Mouse (Mus musculus) thymus, adult 18-20 months (tissue): Measurements from ENCODE around the gene Mgea5.
A peak's percentile ranks its signal among the peaks of the same experiment; 100 is the strongest.
"Not testable (repeated sequence)": the region's sequence is repeated elsewhere in the genome, so short reads cannot be mapped to it uniquely, and the experiment has no call there.

Experiments used
- DNase-seq, 2 experiments: peaks; one replicate each; pipeline ENCODE4 v3.0.0; 2022; ENCODE audit warnings: mixed read lengths in 2 of 2

Gene Mgea5

DNA sequence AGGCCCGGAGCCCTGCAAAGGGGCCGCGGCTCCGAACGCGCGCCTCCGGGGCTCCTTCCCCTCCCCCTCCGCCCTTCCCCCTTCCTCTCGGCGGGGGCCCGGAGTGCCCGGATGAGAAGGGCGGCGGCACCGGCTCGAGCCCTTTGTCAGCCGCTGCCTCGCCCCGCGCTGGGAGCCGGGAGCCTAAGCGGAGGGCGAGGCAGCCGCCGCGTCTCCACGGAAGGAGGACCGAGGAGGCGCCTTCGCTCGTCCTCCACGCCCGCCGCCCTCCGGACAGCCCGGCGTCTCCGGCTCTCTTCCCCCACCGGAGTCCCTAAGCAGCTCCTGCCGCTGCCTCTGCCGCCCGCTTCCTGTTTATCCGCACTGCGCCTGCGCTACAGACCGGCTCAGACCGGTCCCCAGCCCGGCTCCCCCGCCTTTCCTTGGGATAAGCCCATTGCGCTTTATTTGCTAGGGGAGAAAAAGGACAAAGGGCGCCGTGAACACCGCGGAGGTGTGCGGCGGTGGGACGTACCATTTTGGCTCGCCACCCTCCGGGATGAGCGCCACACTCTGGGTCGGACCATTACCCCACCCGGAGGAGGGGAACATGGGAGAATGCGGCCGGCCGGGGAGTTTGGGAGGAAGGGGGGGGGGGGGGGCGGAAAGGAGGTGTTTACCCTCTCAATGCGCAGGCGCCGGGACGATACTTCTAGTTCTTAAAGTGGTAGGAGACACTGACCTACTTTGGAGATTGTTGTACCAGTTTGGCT is at the start of gene Mgea5:
Gene Mgea5, minus strand, starts transcription at position 657 of the 752 bp plus-strand sequence.
- peak; percentile 98 to 99 for DNase-seq

DNA sequence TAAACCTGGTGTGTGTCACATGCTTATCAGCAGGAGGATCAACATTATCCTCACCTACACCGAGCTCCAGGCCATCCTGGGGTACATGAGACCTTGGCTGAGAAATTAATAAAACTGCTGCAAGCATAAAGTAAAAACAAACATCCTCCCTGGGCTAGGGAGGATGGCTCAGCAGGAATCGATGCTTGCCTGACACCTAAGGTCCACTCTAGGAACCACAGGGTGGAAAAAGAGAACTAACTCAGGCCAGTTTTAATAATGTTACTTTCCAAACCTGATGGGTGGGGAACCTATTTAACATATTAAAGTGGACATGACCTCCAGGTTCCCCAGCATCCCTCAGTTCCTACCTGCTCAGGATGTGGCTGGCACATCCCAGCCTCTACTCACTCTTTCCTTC is 47.0 kb upstream of the Mgea5 start:
- DNase-seq = no peak

GRCm38 (mm10) chr19:45827736-45828135 is 44.1 kb upstream of the Mgea5 start:
- DNase-seq = no peak

- DNase-seq = no peak
Observed at GRCm38 (mm10) chr19:45827125-45827524, 43.5 kb upstream of the Mgea5 start.

- DNase-seq = no peak
Observed at GRCm38 (mm10) chr19:45826146-45826545, 42.5 kb upstream of the Mgea5 start.

- no peak for DNase-seq
Observed at GRCm38 (mm10) chr19:45821832-45822231, 38.2 kb upstream of the Mgea5 start.

DNA sequence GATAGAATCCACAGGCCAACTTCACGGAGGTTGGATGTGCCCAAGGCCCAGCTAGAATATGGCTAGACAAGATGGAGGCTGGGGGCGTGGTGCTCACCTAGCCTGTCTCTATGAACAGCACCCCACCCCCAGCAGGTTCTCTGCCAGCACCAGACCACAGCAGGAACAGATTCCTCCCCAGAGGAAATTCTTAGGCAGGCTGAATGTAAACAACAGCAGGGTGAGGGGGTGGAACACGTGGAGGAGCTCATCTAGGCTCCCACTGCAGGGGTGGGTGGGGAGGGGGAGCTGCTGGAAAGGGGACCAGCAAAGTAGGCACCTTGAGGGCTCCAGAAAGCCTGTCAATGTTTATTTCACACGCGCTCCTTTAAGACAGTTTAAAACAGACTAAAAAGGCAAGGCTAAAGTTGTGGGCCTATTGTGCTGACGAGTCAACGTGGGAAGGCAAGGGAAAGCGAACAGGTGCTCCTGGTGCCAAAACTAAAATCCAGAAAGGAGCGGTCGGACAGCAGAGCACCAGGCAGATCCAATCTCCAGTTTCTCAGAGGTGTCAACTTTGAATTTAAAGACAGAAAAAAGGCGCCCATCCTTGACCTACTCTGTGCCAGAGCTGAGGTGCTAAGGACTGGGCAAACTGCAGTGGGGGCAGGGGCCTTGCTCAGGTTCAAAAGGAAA is 34.3 kb upstream of the Mgea5 start:
- DNase-seq = no peak

GRCm38 (mm10) chr19:45816727-45817126 is 33.1 kb upstream of the Mgea5 start:
- no peak for DNase-seq

DNA sequence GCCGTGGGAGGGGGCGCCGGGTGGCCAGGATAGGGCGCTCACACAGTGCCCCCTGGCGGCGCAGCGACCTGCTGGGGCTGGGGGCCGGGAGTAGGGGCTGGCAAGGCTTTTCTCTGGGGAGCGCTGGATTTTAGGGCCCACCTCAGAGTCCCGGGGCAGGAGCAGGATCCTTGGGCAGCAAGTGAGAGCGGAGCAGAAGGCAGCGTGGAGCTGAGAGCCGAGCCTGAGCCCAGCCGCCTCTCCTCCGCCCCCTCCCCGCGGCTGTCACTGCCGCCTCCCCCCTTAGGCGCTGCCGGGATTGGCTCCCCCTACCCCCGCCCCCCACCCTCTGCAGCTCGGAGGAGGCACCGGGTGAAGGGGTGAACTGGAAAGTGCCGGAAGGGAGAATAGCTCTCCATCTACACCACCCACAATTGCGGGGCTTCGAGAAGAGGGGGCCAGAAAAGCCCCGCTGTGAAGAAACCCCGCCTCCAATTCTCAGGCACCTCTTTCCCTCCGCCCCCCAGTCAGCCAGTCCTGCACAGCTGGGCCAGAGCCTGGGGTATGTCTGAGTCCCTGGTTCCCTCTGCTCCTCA is 32.3 kb upstream of the Mgea5 start, which contains the start of gene Kcnip2:
Gene Kcnip2, minus strand, starts transcription at position 231 of the 575 bp plus-strand sequence.
- DNase-seq = peak; percentile 32 to 33

- DNase-seq = no peak
Observed at GRCm38 (mm10) chr19:45815170-45815569, 31.5 kb upstream of the Mgea5 start.

- no peak for DNase-seq
Observed at GRCm38 (mm10) chr19:45813801-45814200, 30.2 kb upstream of the Mgea5 start.

DNA sequence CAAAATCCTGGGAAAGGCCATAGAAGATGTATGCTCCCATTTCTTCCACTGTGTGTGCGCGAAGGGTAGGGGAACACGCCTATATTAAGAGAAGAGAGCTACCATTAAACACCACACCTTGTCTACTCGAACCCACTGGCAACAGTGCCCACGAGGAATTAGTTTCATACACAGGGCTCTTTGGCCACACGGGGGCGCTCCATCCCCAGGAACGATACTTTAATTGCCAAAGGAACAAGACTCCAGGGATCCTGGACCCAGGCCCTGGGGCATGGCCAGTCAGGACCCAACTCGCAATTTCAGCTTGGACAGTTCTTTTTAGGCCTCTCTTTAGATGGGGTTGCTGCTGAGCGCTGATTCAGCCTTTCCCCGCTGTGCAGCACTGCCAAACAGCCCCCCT is 29.6 kb upstream of the Mgea5 start:
- DNase-seq = peak; percentile 40 to 55

- no peak for DNase-seq
Observed at GRCm38 (mm10) chr19:45812673-45813252, 29.1 kb upstream of the Mgea5 start.

DNA sequence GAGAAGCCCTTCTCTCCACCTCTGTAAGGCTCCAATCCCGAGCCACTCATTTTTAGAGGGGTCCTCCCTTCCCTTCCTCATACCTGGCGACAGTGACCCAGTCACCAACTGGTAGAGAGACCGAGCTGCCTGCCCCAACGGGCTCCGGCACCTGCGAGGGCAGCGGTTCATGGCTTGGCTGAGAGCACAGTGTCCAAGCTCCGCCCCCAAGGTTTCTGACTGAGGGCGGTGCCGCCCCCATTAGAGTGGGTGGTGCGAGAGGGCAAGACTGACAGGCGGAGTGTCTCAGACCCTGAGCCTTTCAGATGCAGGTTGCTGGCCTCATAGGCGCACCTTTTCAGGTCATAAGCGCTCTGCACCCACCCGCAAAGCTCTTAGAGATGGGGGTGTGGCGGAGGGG is 28.5 kb upstream of the Mgea5 start:
- DNase-seq = peak in 1 of 2 experiments; percentile 56

DNA sequence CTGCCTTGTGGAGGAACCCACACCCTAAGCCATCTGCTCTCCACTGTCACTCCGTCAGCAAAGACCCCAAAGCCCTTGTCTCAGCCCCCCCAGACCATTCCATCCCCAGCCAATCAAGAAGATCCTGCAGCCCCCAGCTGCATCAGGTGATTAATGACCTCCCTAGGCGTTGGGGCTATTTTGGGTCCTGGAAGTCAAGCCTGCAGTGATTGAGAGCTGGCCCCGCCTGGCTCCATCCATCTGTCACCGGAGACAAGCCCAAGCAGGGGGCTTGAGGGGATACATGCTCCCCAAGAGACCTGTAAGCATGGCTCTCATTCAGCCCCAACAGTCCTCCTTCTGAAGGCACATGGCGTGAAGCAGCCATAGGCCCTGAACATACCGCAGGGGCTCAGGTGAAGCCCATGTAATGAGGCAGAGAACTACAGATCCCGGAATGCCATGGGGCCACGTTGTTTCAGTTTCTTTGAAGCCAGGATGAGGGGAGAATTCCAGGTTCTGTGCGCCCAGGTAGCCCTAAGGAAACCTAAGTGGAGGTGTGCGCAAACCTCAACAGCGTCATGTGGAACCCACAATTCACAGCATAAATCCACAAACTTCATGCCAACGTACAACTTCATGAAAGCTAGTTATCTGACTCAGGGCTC is 27.5 kb upstream of the Mgea5 start:
- no peak for DNase-seq

- DNase-seq = no peak
Observed at GRCm38 (mm10) chr19:45807732-45808131, 24.1 kb upstream of the Mgea5 start.

DNA sequence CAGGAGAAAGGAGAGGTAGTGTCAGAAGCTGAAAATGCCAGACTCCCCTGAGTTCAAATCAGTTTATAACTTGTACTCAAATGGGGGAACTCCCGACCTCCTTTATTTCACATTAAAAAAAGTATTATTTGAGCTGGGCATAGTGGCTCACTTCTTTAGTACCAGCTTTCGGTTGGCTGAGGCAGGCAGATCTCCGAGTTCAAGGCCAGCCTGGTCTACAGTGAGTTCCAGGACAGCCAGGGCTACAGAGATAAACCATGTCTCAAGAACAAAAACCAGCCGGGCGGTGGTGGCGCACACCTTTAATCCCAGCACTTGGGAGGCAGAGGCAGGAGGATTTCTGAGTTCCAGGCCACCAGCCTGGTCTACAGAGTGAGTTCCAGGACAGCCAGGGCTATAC is 22.2 kb upstream of the Mgea5 start:
- not testable (repeated sequence) for DNase-seq

- DNase-seq = peak in 1 of 2 experiments; percentile 22
Observed at GRCm38 (mm10) chr19:45804593-45805368, 21.1 kb upstream of the Mgea5 start.

DNA sequence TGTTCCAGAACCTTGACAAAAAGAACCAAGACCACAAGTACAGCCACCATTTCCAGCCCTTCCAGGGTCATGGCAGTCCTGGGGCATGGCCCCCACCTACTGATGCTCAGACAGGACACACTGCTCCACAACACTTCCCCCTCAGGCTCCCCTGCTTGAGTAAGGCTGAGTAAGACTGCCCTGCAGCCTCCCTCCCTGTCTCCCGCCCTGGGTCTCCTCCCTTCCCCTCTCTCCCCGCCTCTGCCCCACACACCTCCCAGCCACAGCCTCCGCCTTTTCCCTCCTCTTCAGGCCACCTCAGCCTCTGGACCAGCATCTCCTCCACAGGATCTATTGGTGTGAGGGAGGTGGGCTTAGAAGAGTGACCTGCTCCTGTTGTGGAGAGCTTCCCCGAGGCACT is 19.8 kb upstream of the Mgea5 start:
- no peak for DNase-seq

GRCm38 (mm10) chr19:45802702-45803101 is 19.1 kb upstream of the Mgea5 start:
- DNase-seq = no peak

DNA sequence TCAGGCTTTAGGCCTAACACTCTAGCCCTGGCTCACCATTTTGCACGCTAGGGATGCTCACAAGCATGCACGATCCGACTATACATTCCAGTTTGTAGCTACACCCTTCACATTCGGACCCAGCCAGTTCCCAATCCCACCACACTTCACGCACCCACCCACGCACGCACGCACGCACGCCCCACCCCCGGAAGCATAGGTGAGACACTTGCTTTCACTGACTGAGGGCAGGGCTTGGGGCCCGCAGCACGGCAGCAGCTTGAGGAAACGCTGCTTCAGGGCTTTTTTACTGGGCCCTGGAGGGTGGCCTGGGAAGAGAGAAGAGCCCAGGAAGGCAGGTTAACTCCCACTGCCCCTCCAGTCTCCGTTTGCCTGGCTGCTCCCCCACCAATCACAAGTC is 13.2 kb upstream of the Mgea5 start:
- no peak for DNase-seq

- DNase-seq = peak; percentile 43 to 70
Observed at GRCm38 (mm10) chr19:45796061-45796556, 12.5 kb upstream of the Mgea5 start.
